ENCODE assay signal across 9 mouse cellular contexts in genomic region chr11:106709227-106709985, GRCm38 (mm10). TPM values are rescaled to one million over a fixed set of nuclear protein-coding genes. Genes with fewer than 3 reads are reported as not detected.
A peak's percentile ranks its signal among the peaks of the same experiment; 100 is the strongest.
DNase-seq lines count a peak whose midpoint lies in the region; ATAC-seq and TF ChIP-seq lines count a peak whose summit lies in the region.
"Had no signal": no experiment of that assay in that cellular context is flagged by ENCODE, and none has a peak within 500 bp of the region (broad histone marks: within the 10 kb centered on the region; RNA-seq: fewer than 3 reads in every experiment).

No protein-coding gene starts in this region.

- H3K27ac ChIP-seq in gastrocnemius, adult 2 months, result peak overlapping the region; percentile 87
- no peak overlapping the region for H3K27ac ChIP-seq in midbrain, embryonic 16.5 days (ENCODE audit: low read length)
- no peak overlapping the region for H3K27ac ChIP-seq in midbrain, embryonic 14.5 days (replicated peaks; ENCODE audit: low read depth, low read length)
- no peak overlapping the region for H3K27ac ChIP-seq in intestine, postnatal 0 days (ENCODE audit: low read depth, low read length)
- H3K27ac ChIP-seq in stomach, embryonic 15.5 days, result no peak overlapping the region

- H3K27me3 ChIP-seq in midbrain, embryonic 16.5 days (ENCODE audit: control insufficient read depth, insufficient read depth, low read depth, low read length), result no peaks in the 10 kb centered on the region
- no peaks in the 10 kb centered on the region for H3K27me3 ChIP-seq in midbrain, embryonic 14.5 days (ENCODE audit: control insufficient read depth, insufficient read depth, low read length)
- no peaks in the 10 kb centered on the region for H3K27me3 ChIP-seq in intestine, postnatal 0 days (replicated peaks; ENCODE audit: control insufficient read depth, insufficient read depth, low read length)
- H3K27me3 ChIP-seq in stomach, embryonic 15.5 days (replicated peaks), result no peaks in the 10 kb centered on the region

- H3K4me3 ChIP-seq in gastrocnemius, adult 2 months, result peak overlapping the region; percentile 72
- H3K4me3 ChIP-seq in midbrain, embryonic 16.5 days (ENCODE audit: low read depth, low read length), result no peak overlapping the region
- no peak overlapping the region for H3K4me3 ChIP-seq in midbrain, embryonic 14.5 days (replicated peaks; ENCODE audit: low read depth, low read length)
- H3K4me3 ChIP-seq in intestine, postnatal 0 days (ENCODE audit: low read depth, low read length), result no peak overlapping the region
- H3K4me3 ChIP-seq in stomach, embryonic 15.5 days (replicated peaks), result no peak overlapping the region
- H3K4me3 ChIP-seq: erythroblast, embryonic 14.5 days had no signal

- ATAC-seq in midbrain, embryonic 16.5 days, result no peak
- ATAC-seq in midbrain, embryonic 14.5 days (ENCODE audit: low FRiP score, low TSS enrichment), result no peak
- peak; percentile 49 for ATAC-seq in intestine, postnatal 0 days
- peak; percentile 19 for ATAC-seq in stomach, embryonic 15.5 days (ENCODE audit: insufficient read depth, low FRiP score, low read depth)

- no peaks in the 10 kb centered on the region for H3K9me3 ChIP-seq in midbrain, embryonic 16.5 days (replicated peaks; ENCODE audit: control insufficient read depth, low read length, poor library complexity, severe bottlenecking)
- no peaks in the 10 kb centered on the region for H3K9me3 ChIP-seq in midbrain, embryonic 14.5 days (ENCODE audit: control insufficient read depth, low read length)
- H3K9me3 ChIP-seq in intestine, postnatal 0 days (ENCODE audit: control insufficient read depth), result no peaks in the 10 kb centered on the region
- H3K9me3 ChIP-seq in stomach, embryonic 15.5 days, result no peaks in the 10 kb centered on the region

- H3K4me1 ChIP-seq in midbrain, embryonic 16.5 days (ENCODE audit: control insufficient read depth, insufficient read depth, low read length), result peaks cover 5% of the 10 kb centered on the region; the same call in 1 of the 2 replicates
- 0 out of 2 replicates have a peak, but pooled peaks cover 5% of the 10 kb centered on the region for H3K4me1 ChIP-seq in midbrain, embryonic 14.5 days (ENCODE audit: control insufficient read depth, insufficient read depth, low read length)
- H3K4me1 ChIP-seq in intestine, postnatal 0 days (replicated peaks; ENCODE audit: control insufficient read depth, insufficient read depth, low read length), result peaks cover 3% of the 10 kb centered on the region; the same call in 1 of the 2 replicates
- H3K4me1 ChIP-seq in stomach, embryonic 15.5 days, result 0 out of 2 replicates have a peak, but pooled peaks cover 6% of the 10 kb centered on the region

- WGBS in midbrain, embryonic 16.5 days, result 34% methylated on average over 15 of the region's 15 CpGs
- 38% methylated on average over 15 of the region's 15 CpGs for WGBS in midbrain, embryonic 14.5 days
- 31% methylated on average over 15 of the region's 15 CpGs for WGBS in intestine, postnatal 0 days
- WGBS in stomach, embryonic 15.5 days, result 27% methylated on average over 15 of the region's 15 CpGs

- DNase-seq in gastrocnemius, adult 2 months, result no peak
- DNase-seq in gastrocnemius, postnatal 10 days, result no peak
- no peak for DNase-seq in midbrain, embryonic 14.5 days
- DNase-seq in left cerebral cortex, adult 8-10 months (ENCODE audit: low spot score in 2 of 2), result no peak
- no peak for DNase-seq in thymus, postnatal 14 days

- H3K9ac ChIP-seq in midbrain, embryonic 16.5 days (ENCODE audit: low read depth, low read length), result no peak overlapping the region
- H3K9ac ChIP-seq in midbrain, embryonic 14.5 days (replicated peaks; ENCODE audit: low read length), result no peak overlapping the region
- H3K9ac ChIP-seq in intestine, postnatal 0 days (ENCODE audit: low read depth, low read length), result no peak overlapping the region
- no peak overlapping the region for H3K9ac ChIP-seq in stomach, embryonic 15.5 days

- H3K4me2 ChIP-seq in midbrain, embryonic 16.5 days (ENCODE audit: low read length), result peak overlapping the region; percentile 14; the same call in 1 of the 2 replicates
- no peak overlapping the region for H3K4me2 ChIP-seq in midbrain, embryonic 14.5 days (ENCODE audit: low read length)
- peak overlapping the region; percentile 21; the same call in 1 of the 2 replicates for H3K4me2 ChIP-seq in intestine, postnatal 0 days (replicated peaks; ENCODE audit: low read depth)
- peak overlapping the region; percentile 9; the same call in 1 of the 2 replicates for H3K4me2 ChIP-seq in stomach, embryonic 15.5 days

- no peaks in the 10 kb centered on the region for H3K36me3 ChIP-seq in midbrain, embryonic 16.5 days (ENCODE audit: control insufficient read depth, insufficient read depth, low read length)
- no peaks in the 10 kb centered on the region for H3K36me3 ChIP-seq in midbrain, embryonic 14.5 days (ENCODE audit: control insufficient read depth, insufficient read depth, low read length)
- H3K36me3 ChIP-seq in intestine, postnatal 0 days (ENCODE audit: control insufficient read depth, insufficient read depth), result no peaks in the 10 kb centered on the region
- H3K36me3 ChIP-seq in stomach, embryonic 15.5 days, result no peaks in the 10 kb centered on the region

- no peak for TF ChIP-seq CTCF in gastrocnemius, adult 2 months (IDR thresholded peaks at IDR 0.05)
- TF ChIP-seq CTCF in intestine, postnatal 0 days (IDR thresholded peaks at IDR 0.05; ENCODE audit: low read depth), result no peak

- intact Hi-C loops in gastrocnemius, adult 2 months (cut with DNase I), result no loop called here

RNA-seq across cellular contexts. Expression of gene Pecam1, which starts 41.0 kb away (rescaled TPM):
- total RNA-seq in gastrocnemius, adult 2 months (2021), result 10 to 100 TPM; 37.1 to 43.8 TPM
- 100 to 1,000 TPM; 104 to 118 TPM for total RNA-seq in gastrocnemius, postnatal 10 days (2021)
- 14.1 and 15.7 TPM in 2 replicates for polyA plus RNA-seq in midbrain, embryonic 16.5 days (2015; fragmentation: Nextera tagmentation; extraction: Ambion mirVana)
- 9.7 and 14.8 TPM in 2 replicates for polyA plus RNA-seq in midbrain, embryonic 14.5 days (2014; fragmentation: Nextera tagmentation; extraction: Ambion mirVana)
- 25.9 and 26.1 TPM in 2 replicates for polyA plus RNA-seq in intestine, postnatal 0 days (2015; fragmentation: Nextera tagmentation; extraction: Ambion mirVana)
- 44.6 and 48.5 TPM in 2 replicates for polyA plus RNA-seq in stomach, embryonic 15.5 days (2015; fragmentation: Nextera tagmentation; extraction: Ambion mirVana)
- total RNA-seq in left cerebral cortex, adult 8-10 months (2022), result 10 to 100 TPM; 17.3 to 20.2 (median 17.7) TPM
- polyA plus RNA-seq: erythroblast, embryonic 14.5 days had no signal

RNA-seq across cellular contexts. Expression of gene Milr1, which starts 41.6 kb away (rescaled TPM):
- not detected for total RNA-seq in gastrocnemius, adult 2 months (2021)
- total RNA-seq in gastrocnemius, postnatal 10 days (2021), result 1 to 10 TPM; 1.0 to 1.2 TPM
- polyA plus RNA-seq in midbrain, embryonic 16.5 days (2015; fragmentation: Nextera tagmentation; extraction: Ambion mirVana), result 0.89 and 0.99 TPM in 2 replicates
- 0.20 and 1.4 TPM in 2 replicates for polyA plus RNA-seq in midbrain, embryonic 14.5 days (2014; fragmentation: Nextera tagmentation; extraction: Ambion mirVana)
- 1.3 and 1.9 TPM in 2 replicates for polyA plus RNA-seq in intestine, postnatal 0 days (2015; fragmentation: Nextera tagmentation; extraction: Ambion mirVana)
- 2.5 and 2.7 TPM in 2 replicates for polyA plus RNA-seq in stomach, embryonic 15.5 days (2015; fragmentation: Nextera tagmentation; extraction: Ambion mirVana)
- 1 to 10 TPM in 2 of 4 experiments, under 1 TPM in 1, not detected in 1; 0.26 to 2.7 (median 2.4) TPM for total RNA-seq in left cerebral cortex, adult 8-10 months (2022)
- polyA plus RNA-seq: erythroblast, embryonic 14.5 days had no signal

Comparison
In these comparisons a context has a peak if more than half of its experiments do, and no peak if none do; other contexts are left out.
1. ATAC-seq: peak in intestine, postnatal 0 days (single experiment) and stomach, embryonic 15.5 days (single experiment); none in midbrain, embryonic 16.5 days (single experiment) and midbrain, embryonic 14.5 days (single experiment).